Mouse (Mus musculus) right cerebral cortex, postnatal 25 days (tissue): ENCODE measurements around the gene Smagp.

ENCODE experiments used
- DNase-seq: peaks from one replicate; pipeline ENCODE4 v3.0.0; 2022

Gene Smagp

GRCm38 (mm10) chr15:100636700-100637501, at the start of gene Smagp:
Smagp (minus strand) TSS chr15:100636940.
- no peak for DNase-seq

- no peak for DNase-seq
Measured at GRCm38 (mm10) chr15:100686434-100686833, 49.7 kb upstream of the Smagp start.

- no peak for DNase-seq
Measured at GRCm38 (mm10) chr15:100685849-100686248, 49.1 kb upstream of the Smagp start.

GRCm38 (mm10) chr15:100685255-100685654, 48.5 kb upstream of the Smagp start:
- no peak for DNase-seq

GRCm38 (mm10) chr15:100684450-100684849, 47.7 kb upstream of the Smagp start:
- DNase-seq, result no peak

GRCm38 (mm10) chr15:100683041-100683440, 46.3 kb upstream of the Smagp start:
- DNase-seq, result peak; percentile 63

- no peak for DNase-seq
Measured at GRCm38 (mm10) chr15:100681770-100682169, 45.0 kb upstream of the Smagp start.

GRCm38 (mm10) chr15:100680381-100680780, 43.6 kb upstream of the Smagp start:
- DNase-seq, result no peak

GRCm38 (mm10) chr15:100679005-100679404, 42.3 kb upstream of the Smagp start:
- no peak for DNase-seq

GRCm38 (mm10) chr15:100678581-100678980, 41.8 kb upstream of the Smagp start:
- DNase-seq, result no peak

- no peak for DNase-seq
Measured at GRCm38 (mm10) chr15:100677675-100678074, 40.9 kb upstream of the Smagp start.

- DNase-seq, result no peak
Measured at GRCm38 (mm10) chr15:100676521-100676920, 39.8 kb upstream of the Smagp start.

GRCm38 (mm10) chr15:100675486-100675885, 38.7 kb upstream of the Smagp start:
- DNase-seq, result no peak

- DNase-seq, result no peak
Measured at GRCm38 (mm10) chr15:100674566-100674965, 37.8 kb upstream of the Smagp start.

GRCm38 (mm10) chr15:100673585-100674391, 37.0 kb upstream of the Smagp start:
- no peak for DNase-seq

GRCm38 (mm10) chr15:100670833-100671232, 34.1 kb upstream of the Smagp start:
- DNase-seq, result no peak

- DNase-seq, result no peak
Measured at GRCm38 (mm10) chr15:100670004-100670403, 33.3 kb upstream of the Smagp start.

GRCm38 (mm10) chr15:100669337-100669736, 32.6 kb upstream of the Smagp start, which contains the start of gene Bin2:
Bin2 (minus strand) TSS chr15:100669553.
- no peak for DNase-seq

- no peak for DNase-seq
Measured at GRCm38 (mm10) chr15:100667871-100668545, 31.3 kb upstream of the Smagp start.

GRCm38 (mm10) chr15:100667420-100667819, 30.7 kb upstream of the Smagp start:
- no peak for DNase-seq

GRCm38 (mm10) chr15:100666851-100667250, 30.1 kb upstream of the Smagp start:
- DNase-seq, result no peak

- DNase-seq, result no peak
Measured at GRCm38 (mm10) chr15:100666219-100666696, 29.5 kb upstream of the Smagp start.
